Mouse (Mus musculus) embryonic facial prominence, embryonic 14.5 days (tissue): Measurements from ENCODE around the gene Hsd17b7. TPM values are rescaled to one million over a fixed set of nuclear protein-coding genes. Genes with fewer than 3 reads are reported as not detected.

Source experiments
- ATAC-seq: fragments of 200-750 bp; cut with Nextera tagmentation; 2 replicates; pipeline ENCODE4 v1.8.0; 2017; ENCODE audit warnings: low read depth, moderate number of reproducible peaks, moderate TSS enrichment
- DNase-seq: peaks from one replicate; pipeline ENCODE4 v3.0.0-alpha.2; 2015; ENCODE audit warnings: low spot score
- H3K27ac ChIP-seq: fragments of 300-500 bp; sonication (generic); replicated peaks from 2 replicates; pipeline ENCODE4 v1.5.1; 2014; ENCODE audit warnings: low read depth, mild to moderate bottlenecking, low read length, moderate library complexity
- H3K27me3 ChIP-seq: fragments of 300-500 bp; sonication (generic); replicated peaks from 2 replicates; pipeline ENCODE4 v1.6.1; 2014; ENCODE audit warnings: low read length; ENCODE audit not compliant: control insufficient read depth, insufficient read depth
- H3K36me3 ChIP-seq: fragments of 300-500 bp; sonication (generic); 2 replicates; pipeline ENCODE4 v1.6.1; 2014; ENCODE audit warnings: low read length, mixed read lengths; ENCODE audit not compliant: control insufficient read depth, insufficient read depth
- H3K4me1 ChIP-seq: fragments of 300-500 bp; sonication (generic); 2 replicates; pipeline ENCODE4 v1.6.1; 2014; ENCODE audit warnings: antibody characterized with exemption, low read length; ENCODE audit not compliant: control insufficient read depth, insufficient read depth
- H3K4me2 ChIP-seq: fragments of 300-500 bp; sonication (generic); 2 replicates; pipeline ENCODE4 v1.6.1; 2014; ENCODE audit warnings: low read depth, mild to moderate bottlenecking, low read length, moderate library complexity, mixed read lengths
- H3K4me3 ChIP-seq: fragments of 300-500 bp; sonication (generic); 2 replicates; pipeline ENCODE4 v1.5.1; 2014; ENCODE audit warnings: low read depth, mild to moderate bottlenecking, low read length
- H3K9ac ChIP-seq: fragments of 300-500 bp; sonication (generic); 2 replicates; pipeline ENCODE4 v1.6.1; 2014; ENCODE audit warnings: low read depth, mild to moderate bottlenecking, low read length, moderate library complexity, mixed read lengths
- H3K9me3 ChIP-seq: fragments of 300-500 bp; sonication (generic); 2 replicates; pipeline ENCODE4 v1.6.1; 2016; ENCODE audit warnings: low read length; ENCODE audit not compliant: control insufficient read depth
- WGBS: fragments of 180-500 bp; shearing (Covaris S2); extraction: QIAGEN DNeasy Blood & Tissue Kit; methylation state at CpG from one replicate; pipeline ENCODE4 v1.1.7; 2014; 5-methylcytosine and 5-hydroxymethylcytosine counted together
- polyA plus RNA-seq: library from polyadenylated mRNA; unstranded; fragments of >200 nt; fragmentation: Nextera tagmentation; extraction: Ambion mirVana; gene quantifications from 2 replicates; pipeline ENCODE4 v1.2.1, GENCODE M21; 2014

The Hsd17b7 gene
- polyA plus RNA-seq, 1 experiment from 2014 or later, result 13.9 TPM

- Histone ChIP-seq H3K4me1 (no peaks in the 10 kb centered on the region), H3K27ac (peak overlapping the region; percentile 41; the same call in 1 of the 2 replicates), H3K4me2 (no peak overlapping the region), H3K27me3 (no peaks in the 10 kb centered on the region), H3K9ac (no peak overlapping the region), H3K4me3 (no peak overlapping the region), H3K36me3 (peaks cover 52% of the 10 kb centered on the region), H3K9me3 (no peaks in the 10 kb centered on the region)
- peak; percentile 65; the same call in 1 of the 2 replicates for ATAC-seq
- DNase-seq, result peak; percentile 80
- 30% methylated on average over 1 of the region's 1 CpGs for WGBS
Measured at GRCm38 (mm10) chr1:169986166-169986565, 17.1 kb upstream of the Hsd17b7 start.

- ATAC-seq, result no peak
Measured at GRCm38 (mm10) chr1:169977621-169978020, 8.6 kb upstream of the Hsd17b7 start.

GRCm38 (mm10) chr1:169971998-169972397 is 3.0 kb upstream of the Hsd17b7 start:
- Histone ChIP-seq H3K4me3 (no peak overlapping the region), H3K27ac (no peak overlapping the region), H3K9me3 (no peaks in the 10 kb centered on the region), H3K4me2 (no peak overlapping the region), H3K27me3 (no peaks in the 10 kb centered on the region), H3K4me1 (peaks cover 10% of the 10 kb centered on the region; the same call in 1 of the 2 replicates), H3K36me3 (peaks cover 30% of the 10 kb centered on the region), H3K9ac (no peak overlapping the region)
- WGBS, result 77% methylated on average over 2 of the region's 2 CpGs
- no peak for ATAC-seq
- no peak for DNase-seq

More at GRCm38 (mm10) chr1:169977621-169978020, 8.6 kb upstream of the Hsd17b7 start:
- DNase-seq, result no peak
- Histone ChIP-seq H3K9me3 (no peaks in the 10 kb centered on the region), H3K4me2 (no peak overlapping the region), H3K4me1 (no peaks in the 10 kb centered on the region), H3K27me3 (no peaks in the 10 kb centered on the region), H3K4me3 (no peak overlapping the region), H3K27ac (no peak overlapping the region), H3K36me3 (peaks cover 54% of the 10 kb centered on the region), H3K9ac (no peak overlapping the region)
- whole genome bisulfite sequencing, result 91% methylated on average over 4 of the region's 4 CpGs

GRCm38 (mm10) chr1:169970936-169971335 is 1.9 kb upstream of the Hsd17b7 start:
- H3K9me3 ChIP-seq, result no peaks in the 10 kb centered on the region
- no peak overlapping the region for H3K9ac ChIP-seq
- H3K4me1 ChIP-seq, result peaks cover 10% of the 10 kb centered on the region; the same call in 1 of the 2 replicates
- 90% methylated on average over 4 of the region's 4 CpGs for WGBS
- no peak overlapping the region for H3K4me2 ChIP-seq
- H3K27ac ChIP-seq, result no peak overlapping the region
- no peak overlapping the region for H3K4me3 ChIP-seq
- peaks cover 28% of the 10 kb centered on the region; the same call in 1 of the 2 replicates for H3K36me3 ChIP-seq
- no peaks in the 10 kb centered on the region for H3K27me3 ChIP-seq
- DNase-seq (no peak), ATAC-seq (no peak)

GRCm38 (mm10) chr1:169969516-169969886 is 460 bp upstream of the Hsd17b7 start:
- ATAC-seq, result peak; percentile 57
- Histone ChIP-seq H3K27ac (peak overlapping the region; percentile 85), H3K4me1 (peaks cover 10% of the 10 kb centered on the region; the same call in 1 of the 2 replicates), H3K4me3 (peak overlapping the region; percentile 58), H3K9me3 (no peaks in the 10 kb centered on the region), H3K9ac (peak overlapping the region; percentile 64), H3K36me3 (peaks cover 26% of the 10 kb centered on the region), H3K4me2 (peak overlapping the region; percentile 70), H3K27me3 (no peaks in the 10 kb centered on the region)
- WGBS, result 1% methylated on average over 9 of the region's 9 CpGs
- no peak for DNase-seq

GRCm38 (mm10) chr1:169953106-169953505 is 15.9 kb downstream of the Hsd17b7 start:
- Histone ChIP-seq H3K9me3 (no peaks in the 10 kb centered on the region), H3K4me1 (no peaks in the 10 kb centered on the region), H3K4me3 (no peak overlapping the region), H3K27ac (no peak overlapping the region), H3K4me2 (no peak overlapping the region), H3K9ac (no peak overlapping the region), H3K36me3 (peaks cover 62% of the 10 kb centered on the region), H3K27me3 (no peaks in the 10 kb centered on the region)
- WGBS, result 94% methylated on average over 10 of the region's 10 CpGs
- ATAC-seq (no peak), DNase-seq (no peak)

- Histone ChIP-seq H3K27ac (no peak overlapping the region), H3K4me3 (no peak overlapping the region), H3K9ac (no peak overlapping the region), H3K4me1 (no peaks in the 10 kb centered on the region), H3K4me2 (no peak overlapping the region), H3K36me3 (peaks cover 57% of the 10 kb centered on the region), H3K27me3 (no peaks in the 10 kb centered on the region), H3K9me3 (no peaks in the 10 kb centered on the region)
- WGBS, result 95% methylated on average over 10 of the region's 10 CpGs
- ATAC-seq (no peak), DNase-seq (no peak)
Measured at GRCm38 (mm10) chr1:169952636-169953035, 16.4 kb downstream of the Hsd17b7 start.

- Histone ChIP-seq H3K9ac (no peak overlapping the region), H3K4me2 (no peak overlapping the region), H3K4me1 (no peaks in the 10 kb centered on the region), H3K9me3 (no peaks in the 10 kb centered on the region), H3K36me3 (peaks cover 50% of the 10 kb centered on the region), H3K4me3 (no peak overlapping the region), H3K27me3 (no peaks in the 10 kb centered on the region), H3K27ac (no peak overlapping the region)
- DNase-seq, result no peak
- no peak for ATAC-seq
- WGBS, result 83% methylated on average over 6 of the region's 6 CpGs
Measured at GRCm38 (mm10) chr1:169951561-169951960, 17.5 kb downstream of the Hsd17b7 start.

GRCm38 (mm10) chr1:169950651-169951050 is 18.4 kb downstream of the Hsd17b7 start:
- no peak overlapping the region for H3K27ac ChIP-seq
- 94% methylated on average over 4 of the region's 4 CpGs for WGBS
- H3K9me3 ChIP-seq, result no peaks in the 10 kb centered on the region
- no peak for ATAC-seq
- no peak overlapping the region for H3K4me2 ChIP-seq
- H3K4me3 ChIP-seq, result no peak overlapping the region
- DNase-seq, result no peak
- H3K9ac ChIP-seq, result no peak overlapping the region
- H3K4me1 ChIP-seq, result no peaks in the 10 kb centered on the region
- no peaks in the 10 kb centered on the region for H3K27me3 ChIP-seq
- H3K36me3 ChIP-seq, result peaks cover 41% of the 10 kb centered on the region
